Mouse (Mus musculus) layer of hippocampus, adult 2 months (tissue): ENCODE data around the gene Emd. TPM values are rescaled to one million over a fixed set of nuclear protein-coding genes. Genes with fewer than 3 reads are reported as not detected.

Experiments
- DNase-seq, 2 experiments: peaks; one replicate each; pipeline ENCODE4 v3.0.0; 2022; ENCODE audit warnings: low spot score in 2 of 2
- H3K27ac ChIP-seq: fragments of 200-600 bp; 2 replicates; pipeline ENCODE4 v1.8.1; 2022
- H3K4me3 ChIP-seq: fragments of 200-600 bp; 2 replicates; pipeline ENCODE4 v1.8.1; 2022; ENCODE audit warnings: mild to moderate bottlenecking
- CTCF ChIP-seq: fragments of 200-600 bp; conservative IDR thresholded peaks from 2 replicates; pipeline ENCODE4 v1.8.1; 2022; ENCODE audit warnings: antibody characterized with exemption, mild to moderate bottlenecking, moderate library complexity
- total RNA-seq, 2 experiments: library from RNA; stranded (reverse); gene quantifications; 2 replicates each; pipeline ENCODE4 v1.2.3; 2021

Emd gene
- total RNA-seq, 2 experiments from 2014 or later = 31.8 to 39.5 TPM

DNA sequence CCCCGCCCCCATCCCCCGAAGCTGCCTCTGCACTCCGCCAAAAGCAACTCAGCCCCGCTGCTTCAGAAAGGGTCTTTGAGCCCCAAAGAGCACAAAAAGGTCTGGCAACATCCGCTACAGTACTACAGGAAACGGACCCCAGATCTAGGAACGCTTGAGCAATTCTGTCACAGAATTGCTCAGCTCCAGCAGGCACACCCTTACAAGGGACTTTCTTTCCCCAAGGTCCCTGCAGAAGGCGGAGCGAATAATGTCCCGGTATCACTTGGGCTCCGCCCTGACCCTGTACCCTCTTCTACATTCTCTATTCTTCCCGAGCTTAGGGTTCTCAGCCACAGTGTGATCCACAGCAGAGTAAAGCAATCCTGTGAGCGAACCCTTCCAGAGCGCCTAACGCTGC, 7.8 kb upstream of the Emd start:
- DNase-seq = no peak
- TF ChIP-seq CTCF = no peak
- Histone ChIP-seq H3K27ac (peak overlapping the region; percentile 68), H3K4me3 (peak overlapping the region; percentile 70)

DNA sequence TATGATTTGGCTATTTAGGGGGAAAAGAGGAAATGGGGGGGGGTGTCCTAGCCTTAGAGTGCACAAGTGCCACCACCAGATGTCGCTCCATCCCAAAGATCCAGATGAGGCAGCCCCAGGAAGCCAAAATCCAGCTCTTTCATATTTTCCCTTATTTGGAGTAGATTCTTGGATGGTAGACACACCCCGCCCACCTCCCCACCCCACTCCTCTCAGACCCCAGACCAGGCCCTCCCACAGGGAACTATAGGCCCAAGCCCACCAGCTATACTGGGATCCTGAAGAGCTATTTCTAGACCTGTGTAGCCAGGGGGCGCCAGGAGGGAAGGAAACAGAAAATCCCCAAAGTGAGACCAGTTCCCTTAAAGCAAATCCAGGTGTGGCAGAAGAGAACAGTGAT, 5.8 kb upstream of the Emd start:
- peak in 1 of 2 experiments; percentile 37 for DNase-seq
- peak; percentile 78 for TF ChIP-seq CTCF
- H3K27ac ChIP-seq = peak overlapping the region; percentile 80
- peak overlapping the region; percentile 58; the same call in 1 of the 2 replicates for H3K4me3 ChIP-seq

DNA sequence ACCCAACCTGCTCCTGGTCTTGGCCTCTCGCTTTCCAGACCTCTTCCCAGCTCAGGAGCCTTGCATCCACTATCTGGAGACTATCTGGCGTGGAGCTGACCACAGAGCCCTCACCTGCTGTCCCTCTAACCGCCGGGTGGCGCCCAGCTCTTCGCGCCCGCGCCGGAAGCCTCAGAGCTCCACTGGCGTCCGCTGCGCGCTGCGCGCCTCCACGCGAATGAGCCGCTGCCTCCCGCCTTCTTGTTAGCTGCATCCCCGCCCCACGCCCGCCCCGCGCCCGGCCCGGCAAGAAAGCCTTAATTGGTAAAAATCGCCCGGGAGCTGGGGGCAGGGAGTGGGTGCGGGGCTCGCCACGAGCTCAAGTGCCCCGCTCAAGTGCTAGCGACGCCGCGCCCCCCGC, 4.9 kb upstream of the Emd start, which contains the start of gene Flna:
Gene Flna, minus strand, starts transcription at position 206 of the 400 bp plus-strand sequence.
- peak within 1 kb of the TSS; percentile 80 for H3K27ac ChIP-seq
- DNase-seq = peak; percentile 51 to 55
- TF ChIP-seq CTCF = peak; percentile 62
- H3K4me3 ChIP-seq = peak within 1 kb of the TSS; percentile 58

DNA sequence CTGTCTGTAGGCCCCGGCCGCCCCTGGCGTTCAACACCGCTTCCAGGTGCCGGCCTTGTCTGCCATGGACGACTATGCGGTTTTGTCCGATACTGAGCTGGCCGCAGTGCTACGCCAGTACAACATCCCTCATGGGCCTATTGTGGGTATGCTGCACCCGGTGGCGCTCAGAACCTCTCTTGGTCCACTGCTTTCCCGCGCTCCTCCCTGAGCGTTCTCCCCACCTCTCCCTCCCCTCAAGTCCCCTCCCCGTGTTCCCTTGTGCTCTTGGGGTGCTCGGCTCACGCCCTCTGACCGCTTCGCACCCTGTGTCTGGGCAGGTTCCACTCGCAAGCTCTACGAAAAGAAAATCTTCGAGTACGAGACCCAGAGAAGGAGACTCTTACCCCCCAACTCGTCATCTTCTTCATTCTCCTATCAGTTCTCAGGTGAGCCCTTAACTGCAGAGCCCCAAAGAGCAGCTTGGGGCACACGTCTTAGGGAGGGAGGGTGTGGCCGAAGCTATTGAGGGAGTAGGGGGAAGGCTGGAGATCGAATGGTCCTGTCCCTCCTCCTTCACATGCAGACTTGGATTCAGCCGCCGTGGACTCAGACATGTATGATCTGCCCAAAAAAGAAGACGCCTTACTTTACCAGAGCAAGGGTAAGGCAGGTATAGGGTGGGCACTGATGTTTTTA, 540 bp downstream of the Emd start:
- Histone ChIP-seq H3K27ac (peak overlapping the region; percentile 92), H3K4me3 (peak overlapping the region; percentile 72)
- no peak for TF ChIP-seq CTCF
- no peak for DNase-seq

DNA sequence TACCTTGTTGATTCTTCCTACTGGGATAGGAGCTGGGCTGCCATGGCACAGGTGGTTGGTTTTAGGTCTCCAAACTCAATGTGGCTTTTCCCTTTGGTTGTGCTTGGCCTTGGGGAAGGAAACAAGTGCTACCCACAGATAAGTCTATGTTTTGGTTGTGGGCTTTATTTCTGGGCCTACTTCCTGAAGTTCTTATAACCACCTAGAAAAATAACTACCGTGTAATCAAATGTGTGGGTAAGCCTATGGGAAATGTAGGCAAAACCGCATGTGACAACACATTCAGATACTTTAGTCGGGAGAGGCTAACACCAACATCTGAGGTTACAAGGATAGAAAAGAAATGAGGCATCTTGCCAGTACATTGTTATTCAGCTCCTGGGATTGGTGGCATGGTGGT, 3.3 kb downstream of the Emd start:
- Histone ChIP-seq H3K4me3 (no peak overlapping the region), H3K27ac (no peak overlapping the region)
- no peak for DNase-seq
- no peak for TF ChIP-seq CTCF

DNA sequence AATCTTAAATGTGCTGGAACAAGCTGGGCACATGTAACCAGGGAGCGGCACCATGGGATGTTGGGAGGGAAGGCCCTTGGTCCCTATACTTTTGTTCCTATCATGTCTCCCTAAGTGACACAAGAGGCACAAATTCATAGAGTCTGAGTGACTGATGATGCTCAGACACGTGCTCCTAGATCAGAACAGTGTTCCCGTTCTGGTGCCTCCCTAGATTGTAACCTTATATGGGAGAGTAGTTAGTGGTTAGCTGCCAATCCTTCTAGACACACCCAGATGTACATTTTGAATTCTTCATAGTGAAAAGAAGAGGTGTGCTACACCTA, 15.2 kb downstream of the Emd start:
- H3K27ac ChIP-seq = peak overlapping the region; percentile 99
- TF ChIP-seq CTCF = no peak
- peak overlapping the region; percentile 63 for H3K4me3 ChIP-seq
- DNase-seq = no peak

DNA sequence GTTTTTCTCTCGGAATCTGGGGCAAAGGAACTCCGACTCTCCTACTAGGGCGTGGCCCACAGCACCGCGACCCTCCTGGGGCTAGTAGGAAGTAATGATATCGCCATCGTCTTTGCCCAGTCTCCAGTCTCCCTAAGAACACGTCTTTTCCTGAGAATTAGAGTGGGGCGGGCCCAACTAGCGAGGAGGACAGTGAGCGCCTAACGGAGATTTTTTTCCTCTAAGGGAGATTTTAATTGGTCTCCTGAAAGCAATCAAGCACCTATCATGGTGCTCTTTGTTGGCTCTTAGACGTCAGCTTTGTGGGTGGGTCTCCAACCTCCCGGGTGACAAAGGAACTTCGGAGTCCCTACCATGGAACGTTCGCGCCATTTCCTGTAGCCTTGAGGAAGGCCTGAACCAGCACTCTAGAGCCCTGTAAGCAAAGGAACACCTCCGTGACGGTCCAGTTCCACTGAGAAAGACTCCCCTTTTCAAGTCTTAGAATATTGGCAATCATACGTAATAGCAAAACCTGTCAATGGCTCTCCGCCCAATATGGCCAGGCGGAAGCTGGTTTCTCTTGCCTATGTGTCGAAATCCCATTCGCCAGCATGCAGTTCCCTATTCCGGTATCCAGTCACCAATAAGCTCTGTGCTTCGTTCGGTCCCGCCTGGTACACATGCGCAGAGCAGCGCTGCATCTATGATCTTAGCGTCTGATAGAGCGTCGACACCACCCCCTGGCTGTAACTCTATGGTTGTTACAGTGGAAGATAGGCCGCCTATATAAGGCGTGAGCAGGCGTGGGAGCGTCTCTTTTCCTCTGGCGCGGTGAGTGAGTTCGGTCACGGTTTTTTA, 15.8 kb downstream of the Emd start, which contains the start of gene Rpl10:
Gene Rpl10, plus strand, starts transcription at position 751 of the 840 bp plus-strand sequence.
- TF ChIP-seq CTCF = peak; percentile 66
- peak within 1 kb of the TSS; percentile 99 for H3K27ac ChIP-seq
- DNase-seq = peak; percentile 86 to 95

DNA sequence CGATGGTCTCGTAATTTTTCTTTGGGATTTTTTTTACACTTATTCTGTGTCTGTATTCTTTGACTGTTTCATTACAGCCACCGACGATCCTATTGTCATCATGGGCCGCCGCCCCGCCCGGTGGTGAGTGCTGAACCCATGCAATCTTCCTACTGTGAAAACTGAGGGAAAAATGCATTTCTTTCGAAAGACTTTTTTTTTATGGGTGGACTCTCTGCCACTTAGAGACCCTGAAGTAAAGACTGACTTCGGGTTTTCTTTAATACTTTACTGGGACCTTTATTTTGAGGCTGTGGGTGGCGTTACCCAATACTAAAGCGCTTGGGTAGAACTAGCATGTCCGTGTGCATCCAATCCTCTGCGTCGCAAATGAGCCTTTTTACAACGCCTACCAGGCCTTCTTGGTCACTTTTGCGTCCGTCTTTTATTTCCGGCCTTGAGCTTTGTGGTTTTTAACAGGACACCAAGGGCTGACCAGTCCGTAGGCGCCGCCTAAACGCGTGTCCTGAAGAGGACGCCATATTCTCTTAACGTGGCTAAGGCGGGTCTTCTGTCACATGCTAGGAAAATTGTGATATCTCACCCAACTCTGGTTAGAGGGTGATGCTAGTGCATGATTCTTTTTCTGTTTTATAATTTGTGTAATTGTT, 16.5 kb downstream of the Emd start:
- peak overlapping the region; percentile 90 for H3K27ac ChIP-seq

More for the DNA sequence above, 15.8 kb downstream of the Emd start, which contains the start of gene Rpl10:
- H3K4me3 ChIP-seq = peak within 1 kb of the TSS; percentile 82

DNA sequence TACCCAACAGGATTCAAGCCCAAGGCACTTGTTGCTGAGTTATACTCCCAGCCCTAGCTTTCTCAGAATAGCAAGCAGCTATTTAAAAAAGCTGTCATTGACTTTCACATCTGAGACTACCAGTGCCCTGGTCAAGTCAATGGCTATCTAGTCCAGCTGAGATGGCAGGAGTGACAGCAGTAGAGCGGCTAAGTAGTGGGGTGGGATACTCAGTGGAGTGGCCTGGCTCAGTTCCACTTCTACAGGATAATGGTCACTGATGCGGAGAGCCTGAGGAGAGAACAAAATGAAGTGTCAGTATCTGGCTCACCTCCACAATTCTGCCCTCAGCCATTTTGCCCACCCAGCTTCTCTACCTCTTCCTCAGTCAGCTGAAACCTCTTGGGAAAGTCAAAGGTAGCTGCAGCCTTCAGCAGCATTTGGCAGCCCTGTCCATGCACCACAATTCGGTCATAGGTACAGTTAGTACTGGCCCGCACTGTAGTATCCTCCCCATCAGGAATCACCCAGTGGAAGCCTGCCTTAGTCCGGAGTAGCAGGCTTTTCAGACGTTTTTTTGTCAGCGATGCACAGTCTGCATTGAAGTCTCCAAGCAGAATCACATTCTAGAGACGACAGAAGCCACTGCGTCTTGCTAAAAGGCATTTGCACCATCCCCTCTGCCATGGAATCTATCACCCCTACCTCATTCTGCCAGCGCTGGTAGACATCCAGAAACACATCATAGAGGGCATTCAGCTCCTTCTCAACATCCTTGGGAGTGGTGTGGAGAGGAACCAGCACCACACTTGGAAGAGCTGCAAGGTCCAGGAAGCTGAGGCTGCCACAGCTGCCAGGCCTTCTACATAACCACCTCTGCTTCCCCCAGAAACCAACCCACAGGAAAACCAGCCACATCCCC, 19.2 kb downstream of the Emd start:
- no peak for DNase-seq
- no peak overlapping the region for H3K27ac ChIP-seq
- H3K4me3 ChIP-seq = no peak overlapping the region
- TF ChIP-seq CTCF = no peak

More for the DNA sequence above, 16.5 kb downstream of the Emd start:
- peak overlapping the region; percentile 82 for H3K4me3 ChIP-seq
- TF ChIP-seq CTCF = no peak
- DNase-seq = no peak

DNA sequence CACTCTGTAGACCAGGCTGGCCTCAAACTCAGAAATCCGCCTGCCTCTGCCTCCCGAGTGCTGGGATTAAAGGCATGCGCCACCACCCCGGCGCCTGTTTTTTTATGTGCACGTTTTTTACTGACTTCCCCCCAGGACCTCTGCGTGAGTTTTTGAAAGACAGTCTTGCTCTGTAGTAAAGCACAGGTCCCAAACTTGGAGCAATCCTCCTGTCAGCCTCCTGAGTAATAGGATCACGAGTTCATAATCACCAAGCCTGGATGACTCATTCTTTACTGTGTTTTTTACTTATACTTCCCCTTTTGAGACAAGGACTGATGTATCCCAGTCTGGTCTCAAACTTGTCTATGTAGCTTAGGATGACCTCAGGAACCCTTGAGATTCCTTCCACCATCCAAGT, 23.4 kb downstream of the Emd start:
- TF ChIP-seq CTCF = no peak

DNA sequence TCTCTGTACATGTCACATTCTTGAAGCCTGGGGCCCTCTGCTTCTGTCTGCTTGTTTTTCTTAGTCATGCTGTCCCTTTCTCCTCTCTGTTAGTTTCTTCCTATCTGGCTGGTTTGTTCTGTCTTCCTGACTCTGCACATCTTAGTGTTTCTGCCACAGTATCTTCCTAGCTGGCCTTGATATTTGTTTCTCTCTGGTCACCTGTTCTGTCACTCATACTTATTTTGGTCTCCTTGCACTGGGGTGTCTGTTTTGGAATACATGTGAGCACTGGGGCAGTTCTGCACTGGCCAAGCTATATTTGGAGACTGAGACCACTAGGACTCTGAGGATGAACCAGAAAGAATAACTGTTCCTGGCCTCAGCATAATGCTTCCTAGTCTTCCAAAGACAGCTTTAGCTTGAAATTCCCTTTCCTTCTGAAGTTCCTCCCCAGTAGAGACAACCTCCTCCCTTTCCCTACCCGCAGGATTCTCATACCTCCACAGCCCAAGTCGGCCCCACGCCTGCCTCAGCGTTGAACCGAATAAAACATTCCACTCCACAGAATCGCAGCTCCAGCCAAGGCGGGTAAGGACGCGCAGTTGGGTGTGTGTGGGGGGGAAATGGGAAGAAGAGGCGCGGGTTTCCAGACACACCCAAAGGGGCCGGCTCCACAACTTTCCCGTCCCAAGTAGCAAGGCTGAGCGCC, 26.7 kb downstream of the Emd start:
- no peak for TF ChIP-seq CTCF
- Histone ChIP-seq H3K27ac (peak overlapping the region; percentile 91; the same call in 1 of the 2 replicates), H3K4me3 (peak overlapping the region; percentile 69; the same call in 1 of the 2 replicates)
- DNase-seq = no peak

More for the DNA sequence above, 23.4 kb downstream of the Emd start:
- H3K4me3 ChIP-seq = no peak overlapping the region
- no peak overlapping the region for H3K27ac ChIP-seq
- no peak for DNase-seq
